Mouse (Mus musculus): ENCODE measurements at regions not wholly inside any gene's neighbourhood (a gene's known extent, or its start where the extent isn't known, plus 50 kb on each side); places are given as distances from the start of the nearest gene placed in this dataset.

DNA sequence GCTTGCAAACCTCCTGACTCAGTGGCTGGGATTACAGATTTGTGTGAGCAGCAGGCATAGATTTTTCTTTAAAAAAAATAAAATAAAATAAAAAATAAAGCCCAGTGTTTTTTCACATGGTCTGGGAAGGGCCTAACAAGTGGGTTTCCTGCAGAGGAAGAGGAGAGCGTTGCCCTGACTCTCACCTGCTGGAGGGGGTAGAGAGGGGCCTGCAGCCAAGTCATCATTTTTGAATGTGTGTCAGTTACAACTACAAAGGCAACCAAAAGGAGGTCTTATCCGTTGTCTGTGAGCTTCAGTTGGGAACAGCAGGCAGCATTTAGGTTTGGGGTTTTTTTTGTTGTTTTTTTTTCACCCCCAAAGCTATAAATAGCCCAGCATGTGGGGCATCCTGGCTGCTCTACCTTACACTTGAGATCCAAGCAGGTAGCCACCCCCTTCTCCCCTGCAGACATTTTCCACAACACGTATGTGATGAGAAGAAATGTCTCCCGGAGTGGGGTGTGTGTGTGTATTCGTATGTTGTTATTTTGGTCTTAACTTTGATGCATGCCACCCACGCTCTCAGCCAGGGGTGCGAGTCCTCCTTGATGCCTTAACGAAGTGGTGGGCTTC is 285.7 kb upstream of the 4930412O13Rik start:
- peak; percentile 67 to 86 for DNase-seq

DNA sequence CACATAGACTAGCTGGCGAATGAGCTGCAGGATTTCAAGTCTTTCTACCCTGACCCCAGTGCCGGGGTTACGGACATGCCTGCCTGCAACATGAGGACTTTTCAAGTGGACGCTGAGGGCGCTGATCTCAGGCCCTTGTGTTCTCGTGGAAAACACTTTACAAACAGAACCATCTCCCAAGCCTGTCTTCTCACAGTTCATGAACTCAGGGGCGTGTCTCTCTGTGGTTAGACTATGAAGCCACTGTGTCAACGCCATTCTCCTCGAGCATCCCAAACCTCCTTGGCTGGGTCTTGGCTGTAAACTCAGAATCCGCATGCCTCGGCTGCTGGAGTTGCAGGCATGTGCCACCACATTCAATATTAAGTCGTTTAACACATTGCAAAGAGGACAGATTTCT is 284.9 kb upstream of the 4930412O13Rik start:
- peak; percentile 42 to 50 for DNase-seq

DNA sequence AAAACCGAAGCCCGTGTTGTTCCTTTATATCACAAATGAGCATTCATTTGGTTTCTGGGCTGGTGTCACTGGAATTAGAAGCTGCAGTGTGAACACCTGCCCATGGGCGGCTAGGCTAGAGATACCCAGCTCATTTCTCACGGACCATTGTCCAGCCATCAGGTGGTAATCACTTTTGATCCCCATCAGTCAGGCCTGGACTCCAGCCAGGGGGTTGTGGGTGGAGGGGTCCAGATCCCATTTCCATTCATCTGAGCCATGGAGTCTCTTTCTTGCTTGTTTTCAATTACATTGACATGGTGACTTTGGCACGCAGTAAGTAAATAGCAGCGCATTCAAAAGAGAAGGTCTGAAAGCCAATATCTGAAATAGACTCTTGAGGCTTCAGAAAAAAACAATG is 276.1 kb upstream of the 4930412O13Rik start:
- no peak for DNase-seq

DNA sequence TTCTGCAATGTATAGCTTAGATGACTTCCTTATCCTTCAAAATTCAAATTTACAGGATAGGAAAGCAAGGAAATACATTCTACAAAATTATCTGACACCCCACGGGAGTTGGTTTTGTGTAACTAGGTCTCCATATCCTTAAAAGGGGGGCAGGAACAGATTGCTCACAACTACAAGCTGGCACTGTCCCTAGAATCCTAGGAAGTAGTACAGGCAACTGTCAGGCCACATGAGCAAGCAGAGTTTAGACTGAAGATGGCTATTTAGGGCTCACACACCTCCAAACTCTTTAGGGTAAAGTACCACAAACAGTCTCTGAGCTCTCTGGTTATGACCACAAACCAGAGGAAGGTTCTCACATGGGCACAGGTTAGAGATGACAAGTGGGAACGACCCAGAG is 273.5 kb upstream of the 4930412O13Rik start:
- no peak for DNase-seq

DNA sequence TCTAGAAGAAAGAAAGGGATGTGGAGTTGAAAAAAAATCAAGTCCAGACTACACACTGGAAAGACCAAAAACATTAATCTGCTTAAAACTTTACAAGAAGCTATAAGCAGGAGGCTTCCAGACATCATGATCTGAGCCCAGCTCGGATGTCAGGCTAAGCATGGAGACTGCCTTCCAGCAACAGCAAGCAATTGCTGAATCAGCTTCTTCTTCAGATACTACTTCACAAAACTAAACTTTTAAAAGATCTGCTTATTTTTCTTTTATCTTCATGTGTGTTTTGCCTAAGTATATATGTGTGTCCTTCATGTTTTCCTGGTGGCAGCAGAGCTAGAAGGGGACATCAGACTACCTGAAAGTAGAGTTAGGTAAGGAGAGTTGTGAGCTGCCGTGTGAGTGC is 266.6 kb upstream of the 4930412O13Rik start:
- DNase-seq: no peak

DNA sequence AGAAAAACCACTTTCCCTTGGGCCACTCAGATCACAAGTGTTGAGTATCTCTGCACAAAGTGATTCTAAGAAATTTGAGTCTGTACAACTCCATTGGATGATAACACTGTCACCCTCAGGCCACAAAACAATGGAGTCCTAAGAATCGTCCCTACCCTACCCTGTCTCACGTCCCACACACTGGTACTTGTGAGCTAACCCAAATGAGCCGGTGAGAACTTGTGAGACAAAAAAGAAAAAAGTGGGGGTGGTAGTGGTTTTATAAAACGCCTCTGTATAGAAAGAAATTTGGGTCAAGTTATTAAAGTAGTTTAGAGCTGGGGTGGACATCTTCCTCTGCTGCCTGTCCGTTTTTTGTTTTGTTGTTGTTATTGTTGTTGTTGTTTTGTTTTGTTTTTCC is 264.8 kb upstream of the 4930412O13Rik start:
- DNase-seq: no peak

DNA sequence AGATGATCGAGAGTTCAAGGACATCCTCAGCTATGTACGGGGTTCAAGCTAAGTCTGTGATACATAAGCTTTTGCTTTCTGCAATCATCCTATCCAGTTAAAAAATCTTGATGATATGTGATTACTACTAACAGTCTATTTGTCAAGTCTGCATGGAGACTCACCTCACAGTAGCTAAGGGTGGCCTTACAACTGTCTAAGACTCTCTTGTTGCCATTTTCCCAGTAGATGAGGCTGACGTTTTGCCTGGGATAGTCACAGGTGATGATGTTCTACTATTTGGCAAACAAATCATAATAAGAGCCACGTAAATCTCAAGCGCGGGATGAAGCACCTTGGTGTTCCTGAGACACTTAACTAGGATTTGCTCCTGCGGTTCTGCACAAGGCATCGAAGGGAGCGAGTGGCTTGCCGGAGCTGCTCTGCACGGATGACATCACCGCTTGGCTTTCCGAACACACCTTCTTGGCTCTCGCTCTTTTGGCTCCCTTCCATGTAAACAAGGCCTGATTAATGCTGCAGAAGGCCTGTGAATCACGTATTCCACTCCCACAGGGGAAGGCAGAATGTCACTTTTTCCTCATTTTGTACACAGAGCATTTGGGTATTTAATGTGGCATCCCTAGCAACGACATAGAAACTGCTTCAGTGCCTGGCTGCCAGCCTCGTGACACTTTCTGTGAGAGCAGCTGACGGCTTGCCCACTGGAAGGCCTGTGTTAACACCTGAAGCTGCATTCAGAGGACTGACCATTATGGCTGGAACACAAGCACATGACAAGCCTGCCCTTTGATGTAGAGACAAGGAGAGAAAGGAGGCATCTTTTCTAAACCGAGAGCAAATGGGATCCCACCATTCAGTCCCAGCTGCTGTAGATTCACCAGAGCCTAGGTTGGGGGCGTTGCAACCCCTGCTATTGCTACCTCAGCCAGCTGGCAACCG is 260.5 kb upstream of the 4930412O13Rik start:
- DNase-seq: no peak

DNA sequence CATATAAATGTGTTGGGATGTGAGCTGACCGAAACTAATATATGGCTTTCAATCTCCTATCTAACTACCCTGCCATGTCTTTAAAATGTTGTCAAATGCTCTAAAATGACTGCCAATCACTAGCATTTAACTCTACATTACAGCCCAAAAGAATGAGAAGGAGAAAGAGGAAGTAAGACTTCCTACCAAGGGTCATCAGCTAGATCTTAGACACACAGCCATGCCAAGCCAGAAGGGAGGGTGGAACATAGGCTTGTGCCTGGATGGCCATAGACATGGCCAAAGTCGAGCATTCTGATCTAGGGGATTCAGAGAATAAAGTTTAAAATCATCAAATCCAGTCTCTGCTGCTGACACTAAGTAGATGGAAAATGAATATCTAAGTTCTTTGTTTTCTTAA is 257.4 kb upstream of the 4930412O13Rik start:
- no peak for DNase-seq

DNA sequence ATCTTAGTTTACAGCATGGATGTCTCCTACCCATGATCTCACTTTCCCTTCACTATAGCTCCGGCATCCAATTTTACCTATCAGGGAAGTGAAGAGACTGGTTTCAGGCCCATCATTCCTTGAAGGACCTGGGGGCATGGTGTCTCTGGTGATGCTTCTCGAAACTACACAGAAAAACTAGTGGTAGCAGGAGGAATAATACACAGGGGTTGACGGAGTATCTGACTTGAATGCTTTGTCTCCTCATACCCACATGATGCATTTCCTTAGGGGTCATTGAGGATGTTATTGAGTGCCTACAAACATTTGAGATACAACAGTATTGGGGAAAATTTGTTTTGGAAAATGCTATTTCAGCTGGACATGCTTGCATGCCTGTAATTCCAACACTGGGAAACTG is 253.0 kb upstream of the 4930412O13Rik start:
- DNase-seq: no peak

DNA sequence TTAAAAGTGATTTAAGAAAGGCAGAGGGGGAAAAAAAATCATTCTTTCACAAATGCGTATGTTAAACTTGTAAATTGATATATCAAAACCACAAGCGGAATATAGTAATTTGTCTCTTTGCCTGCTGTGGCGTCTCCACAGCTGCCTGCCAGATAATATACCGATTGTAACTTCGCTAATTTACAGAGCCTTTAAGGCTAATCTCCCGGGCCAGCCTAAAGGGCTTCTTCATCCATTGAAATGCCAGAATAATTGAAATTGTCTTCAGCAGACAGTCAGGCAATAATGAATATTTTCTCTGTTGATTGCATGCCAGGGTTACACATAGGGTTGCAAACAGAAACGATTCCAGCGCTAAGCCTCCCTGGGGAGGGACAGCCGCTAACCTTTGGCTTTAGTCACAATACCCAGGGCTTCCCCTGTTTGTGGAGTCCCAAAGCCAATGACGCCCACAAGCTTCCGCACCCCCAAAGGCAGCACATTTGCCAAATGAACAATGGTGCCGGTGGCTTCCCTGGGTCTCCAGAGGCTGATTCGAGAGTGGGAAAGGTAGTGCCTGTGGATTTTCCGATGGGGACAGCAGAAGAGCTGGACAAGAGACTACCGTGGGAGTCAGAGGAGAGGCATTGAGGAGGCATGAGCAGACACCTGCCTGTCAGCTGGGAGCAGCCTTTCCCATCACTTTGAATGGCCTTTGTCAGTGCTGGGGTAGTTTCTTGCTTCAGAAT is 248.2 kb upstream of the 4930412O13Rik start:
- no peak for DNase-seq

DNA sequence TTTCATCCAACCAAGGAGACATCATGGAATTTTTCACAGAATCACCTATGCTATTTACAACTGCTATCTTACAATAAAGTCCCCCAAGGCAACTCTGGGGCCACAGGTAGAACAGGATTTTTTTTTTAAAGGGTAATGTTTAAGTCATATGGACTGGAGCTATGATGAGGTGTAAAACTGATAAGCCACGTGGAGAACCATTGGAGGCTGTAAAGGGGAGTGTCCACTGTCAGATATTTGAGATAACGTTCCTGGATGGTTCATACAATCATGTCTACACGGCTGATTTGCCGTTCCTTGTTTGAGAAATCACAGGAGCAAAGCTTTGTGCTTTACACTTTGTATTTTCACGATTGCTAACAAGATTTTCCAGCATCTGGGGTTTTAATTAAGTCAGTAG is 241.8 kb upstream of the 4930412O13Rik start:
- no peak for DNase-seq

DNA sequence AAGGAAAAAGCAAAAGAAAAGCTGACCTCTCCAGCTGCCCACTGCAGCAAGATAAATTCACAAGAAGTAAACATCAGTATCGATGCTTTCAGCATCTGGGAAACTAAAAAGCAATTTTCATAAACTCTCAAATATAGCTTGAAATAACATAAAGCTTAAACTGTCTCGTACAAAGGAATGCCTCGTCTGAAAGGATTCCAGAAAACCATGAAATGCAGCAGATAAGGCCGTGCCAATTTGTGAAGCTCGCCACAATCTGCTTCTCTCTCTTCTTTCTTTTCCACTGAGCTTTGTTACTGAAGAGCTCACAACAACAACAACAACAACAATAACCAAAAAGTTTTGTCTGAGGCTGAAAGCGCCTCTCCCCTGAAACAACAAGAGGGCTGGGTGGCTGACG is 239.4 kb upstream of the 4930412O13Rik start:
- DNase-seq: no peak

DNA sequence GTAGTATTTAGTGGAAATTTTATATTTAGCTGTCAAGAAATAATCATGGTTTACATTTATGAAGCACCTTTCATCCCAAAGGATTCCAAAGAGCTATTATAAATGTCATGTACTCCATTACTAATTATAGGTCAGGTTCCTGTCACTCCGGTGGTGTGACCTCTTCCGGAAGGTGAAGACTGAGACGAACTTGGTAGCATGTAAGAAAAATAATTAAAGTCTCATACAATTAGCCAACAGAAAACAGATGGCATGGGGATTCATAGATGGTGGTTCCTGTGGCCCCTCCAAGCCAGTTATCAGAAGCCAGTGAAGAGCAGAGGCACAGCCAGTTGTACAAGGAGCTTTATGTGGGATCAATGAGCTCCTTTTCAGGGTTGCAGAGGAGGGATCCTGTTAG is 238.6 kb upstream of the 4930412O13Rik start:
- no peak for DNase-seq

DNA sequence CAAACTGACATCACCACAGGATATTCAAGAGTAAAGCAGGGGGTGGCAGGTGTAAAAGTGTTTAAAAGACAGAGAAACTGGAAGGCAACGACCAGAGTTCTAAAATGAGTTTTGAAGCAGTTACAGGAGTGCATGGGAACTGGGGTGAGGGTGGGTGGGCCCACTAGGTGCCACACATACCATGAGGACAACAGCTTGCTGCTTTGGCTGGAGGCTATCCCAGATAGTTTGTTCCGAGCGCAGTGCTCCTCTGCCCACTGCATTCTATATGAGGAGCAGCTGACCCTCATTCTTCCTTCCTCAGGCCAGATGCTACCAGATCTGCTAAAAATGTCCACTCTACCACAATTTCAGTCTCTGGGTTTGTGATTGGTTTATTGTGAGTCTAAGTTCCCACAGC is 234.6 kb upstream of the 4930412O13Rik start:
- DNase-seq: no peak

DNA sequence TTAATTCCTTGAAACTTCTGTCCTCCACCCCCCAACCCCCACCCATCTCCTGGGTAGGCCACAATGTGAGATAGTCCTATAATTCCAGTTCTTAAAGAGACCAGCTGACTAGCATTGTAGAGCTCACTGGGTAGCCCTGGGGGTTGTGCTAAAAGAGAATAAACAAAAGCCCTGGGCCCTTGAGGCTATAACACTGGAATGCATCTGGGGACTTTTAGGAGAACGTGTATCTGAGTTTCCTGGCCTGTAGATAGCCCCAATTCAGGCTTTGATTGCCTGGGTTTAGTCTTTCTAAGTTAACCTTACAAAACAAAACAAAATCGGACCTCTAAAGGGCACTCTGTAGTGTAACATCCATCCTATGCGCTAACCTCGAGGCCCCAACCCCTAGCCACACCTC is 234.1 kb upstream of the 4930412O13Rik start:
- no peak for DNase-seq

DNA sequence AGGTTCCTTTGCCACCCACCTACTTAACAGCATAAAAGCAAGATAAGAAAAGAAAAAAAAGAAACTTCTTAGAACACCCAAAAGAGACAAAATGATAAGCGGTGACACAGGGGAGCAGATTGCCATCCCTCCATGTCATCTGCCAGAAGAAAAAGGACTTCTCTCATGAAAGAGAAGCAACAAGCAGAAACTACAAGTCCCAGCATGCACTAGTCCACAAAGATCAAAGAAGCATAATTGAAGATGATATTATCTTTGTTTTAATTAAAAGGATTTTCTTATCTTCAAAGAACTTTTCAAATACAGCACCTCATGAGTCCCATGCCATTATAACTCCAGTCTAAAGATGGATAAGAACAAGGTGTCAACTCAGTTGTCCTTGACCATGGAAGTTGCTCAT is 231.0 kb upstream of the 4930412O13Rik start:
- no peak for DNase-seq

DNA sequence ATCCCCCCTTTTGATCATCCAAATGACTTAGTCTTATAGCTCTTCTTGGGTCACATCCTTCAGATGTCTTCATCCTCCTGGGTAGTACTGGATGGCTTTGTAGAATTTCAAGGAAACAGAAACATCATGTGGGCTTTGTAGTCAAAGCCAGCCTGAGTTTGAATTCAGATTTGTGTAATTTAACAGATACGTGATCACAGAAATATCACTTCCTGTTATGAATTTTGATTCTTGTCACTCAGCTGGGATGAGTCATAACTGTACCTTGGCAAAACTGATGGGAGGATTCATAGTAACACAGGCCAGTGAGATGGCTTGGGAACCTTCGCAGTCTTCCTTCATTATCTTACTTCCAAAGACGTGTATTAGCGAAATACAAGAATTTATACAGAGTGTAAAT is 222.2 kb upstream of the 4930412O13Rik start:
- no peak for DNase-seq

DNA sequence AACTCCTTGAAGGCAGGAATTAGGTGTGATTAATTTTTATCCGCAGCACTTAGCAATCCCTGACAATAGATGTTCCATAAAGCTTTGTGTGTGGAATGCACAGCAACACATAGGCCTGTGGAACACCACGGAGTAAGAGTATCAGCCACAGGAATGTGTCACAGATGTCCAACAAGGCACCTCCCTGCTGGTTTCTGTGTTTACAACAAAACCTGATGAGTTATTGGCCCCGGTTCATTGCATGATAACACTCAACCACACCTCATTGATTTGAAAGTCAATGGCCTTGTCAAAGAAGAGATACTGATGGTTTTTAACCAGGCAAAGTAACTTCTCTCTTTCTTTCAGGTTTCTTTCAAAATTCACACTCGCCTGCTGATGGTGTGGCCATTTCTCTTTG is 211.4 kb upstream of the 4930412O13Rik start:
- no peak for DNase-seq

DNA sequence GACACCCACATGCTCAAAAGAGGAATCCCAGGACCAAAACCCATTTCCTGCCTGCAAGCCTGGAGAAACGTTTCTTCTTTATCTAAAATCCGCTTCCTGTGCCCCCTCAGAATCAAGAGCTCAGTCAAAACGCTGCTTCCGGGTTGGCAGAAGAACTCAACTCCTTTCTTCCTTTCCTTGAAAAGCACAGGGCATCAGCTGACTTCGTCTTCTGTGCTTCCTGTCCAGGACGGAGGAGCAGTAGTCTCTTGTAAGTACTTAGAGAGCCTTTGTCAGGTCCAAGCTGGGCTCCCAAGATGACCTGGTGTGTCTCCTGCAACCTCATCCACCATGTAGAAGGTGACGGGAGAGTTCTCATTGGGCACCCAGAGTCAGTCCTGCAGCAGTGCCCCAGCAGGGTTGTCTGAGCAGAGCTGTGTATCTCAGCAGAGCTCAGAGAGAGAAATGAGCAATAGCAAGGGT is 199.3 kb upstream of the 4930412O13Rik start:
- DNase-seq: peak; percentile 65 to 75

DNA sequence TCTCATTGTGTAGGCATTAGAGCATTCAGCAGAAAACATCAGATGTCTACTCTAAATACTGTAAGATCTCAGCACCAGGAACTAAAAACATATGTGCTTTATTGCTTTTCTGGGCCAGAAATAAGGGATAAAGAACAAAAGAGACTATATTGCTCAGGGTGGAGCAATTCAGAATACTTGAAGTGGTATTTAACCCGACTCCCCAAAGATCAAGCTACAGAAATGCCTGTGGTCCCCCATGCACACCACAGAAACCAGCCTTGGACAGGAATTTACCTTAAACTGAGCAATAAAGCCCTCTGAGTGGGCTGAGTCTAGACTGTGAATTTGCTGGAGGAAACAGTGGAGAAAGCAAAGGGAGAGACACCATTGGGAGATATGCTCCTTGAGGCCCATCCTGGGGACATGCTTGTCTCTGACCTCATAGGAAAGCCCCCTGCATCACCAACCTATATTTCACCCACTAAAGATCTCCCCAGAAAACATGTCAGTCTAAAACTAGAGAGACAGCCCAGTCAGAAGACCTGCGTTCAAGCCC is 197.3 kb upstream of the 4930412O13Rik start:
- no peak for DNase-seq

DNA sequence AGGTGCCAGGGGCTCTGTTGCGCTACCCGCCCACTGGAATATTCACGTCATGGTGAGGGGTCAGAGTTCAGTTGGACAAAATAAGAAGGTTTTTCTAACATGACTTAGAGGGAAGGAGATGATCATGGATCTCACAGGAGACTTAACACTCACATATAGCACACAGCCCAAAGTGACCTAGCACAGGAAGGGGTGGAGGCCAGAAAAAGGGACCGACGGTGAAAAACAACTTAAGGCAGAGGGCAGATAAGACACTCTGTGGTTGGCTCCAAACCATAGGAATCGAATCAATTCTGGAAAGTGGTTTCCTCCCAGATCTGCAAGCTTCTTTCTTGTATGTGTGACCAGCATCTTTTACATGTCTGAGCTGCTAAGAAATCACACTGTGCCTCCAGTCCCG is 192.9 kb upstream of the 4930412O13Rik start:
- DNase-seq: no peak

DNA sequence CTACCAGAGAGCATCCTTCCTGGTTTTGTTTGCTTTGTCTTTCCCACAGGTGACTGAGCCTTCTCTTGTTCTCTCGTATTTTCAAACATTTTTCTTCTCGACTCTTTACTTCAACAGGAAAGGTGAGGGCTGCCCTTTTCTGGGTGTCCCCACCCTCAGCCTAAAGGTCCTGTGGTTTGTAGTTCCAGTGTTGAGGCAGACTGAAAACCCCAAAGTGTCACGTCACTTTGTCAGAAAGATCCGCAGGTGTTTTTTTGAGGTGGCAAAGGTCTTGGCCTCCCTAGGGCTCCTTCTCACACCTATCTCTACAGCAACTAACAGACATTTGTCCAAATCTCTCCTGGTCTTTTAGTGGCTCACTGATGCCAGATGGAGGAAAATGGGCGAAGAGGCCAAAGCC is 191.5 kb upstream of the 4930412O13Rik start:
- DNase-seq: peak; percentile 33 to 51

DNA sequence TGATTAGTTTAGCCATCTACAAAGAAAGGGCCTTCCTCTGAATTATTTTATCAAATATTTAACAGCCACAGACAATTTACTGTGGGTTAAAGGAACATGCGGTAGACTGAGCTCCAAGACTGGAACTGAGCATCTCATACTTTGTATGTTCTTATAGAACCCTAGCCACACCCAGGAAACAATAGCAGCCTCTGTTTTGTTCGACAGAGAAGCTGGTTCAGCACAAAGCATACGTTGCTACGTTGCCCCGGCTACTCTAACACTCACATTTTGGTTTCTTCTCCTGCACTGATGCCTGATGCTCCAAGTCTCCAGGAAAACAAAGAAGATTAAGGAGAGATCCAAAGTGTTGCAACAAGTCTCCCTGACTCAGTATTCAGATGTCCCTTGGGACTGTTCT is 189.5 kb upstream of the 4930412O13Rik start:
- no peak for DNase-seq
